Mouse (Mus musculus): ENCODE measurements around the gene Rcor2.

DNA sequence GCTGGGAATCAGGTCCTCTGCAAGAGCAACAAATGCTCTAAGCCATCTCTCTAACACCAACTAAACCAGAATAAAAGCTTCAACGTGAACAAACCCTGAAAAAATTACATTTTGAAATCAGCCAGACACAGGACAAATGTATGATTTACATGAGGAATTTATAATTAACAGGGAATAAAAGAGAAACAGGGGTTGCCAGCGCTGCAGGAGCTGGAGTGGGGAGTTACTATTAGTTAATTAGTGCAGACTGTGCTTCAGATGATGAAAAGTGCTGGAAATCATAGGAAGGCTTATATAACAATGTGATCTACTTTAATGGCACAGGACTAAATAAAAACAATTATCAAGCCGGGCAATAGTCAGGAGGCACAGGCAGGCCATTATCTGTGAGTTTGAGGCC is 54.3 kb downstream of the Rcor2 start:
- TF ChIP-seq CTCF (IDR thresholded peaks at IDR 0.05; ENCODE audit: control insufficient read depth, insufficient read depth, insufficient replicate concordance, low read depth, low read length): no peak
- TF ChIP-seq POLR2A (IDR thresholded peaks at IDR 0.05; ENCODE audit: control insufficient read depth, low read depth, low read length): no peak
